Mouse (Mus musculus) spleen, postnatal 10 days (tissue): ENCODE measurements at regions not wholly inside any gene's neighbourhood (a gene's known extent, or its start where the extent isn't known, plus 50 kb on each side); places are given as distances from the start of the nearest gene placed in this dataset.

Experiments used
- DNase-seq, 2 experiments: peaks; one replicate each; pipeline ENCODE4 v3.0.0; 2021 to 2022; ENCODE audit warnings: low spot score in 2 of 2

DNA sequence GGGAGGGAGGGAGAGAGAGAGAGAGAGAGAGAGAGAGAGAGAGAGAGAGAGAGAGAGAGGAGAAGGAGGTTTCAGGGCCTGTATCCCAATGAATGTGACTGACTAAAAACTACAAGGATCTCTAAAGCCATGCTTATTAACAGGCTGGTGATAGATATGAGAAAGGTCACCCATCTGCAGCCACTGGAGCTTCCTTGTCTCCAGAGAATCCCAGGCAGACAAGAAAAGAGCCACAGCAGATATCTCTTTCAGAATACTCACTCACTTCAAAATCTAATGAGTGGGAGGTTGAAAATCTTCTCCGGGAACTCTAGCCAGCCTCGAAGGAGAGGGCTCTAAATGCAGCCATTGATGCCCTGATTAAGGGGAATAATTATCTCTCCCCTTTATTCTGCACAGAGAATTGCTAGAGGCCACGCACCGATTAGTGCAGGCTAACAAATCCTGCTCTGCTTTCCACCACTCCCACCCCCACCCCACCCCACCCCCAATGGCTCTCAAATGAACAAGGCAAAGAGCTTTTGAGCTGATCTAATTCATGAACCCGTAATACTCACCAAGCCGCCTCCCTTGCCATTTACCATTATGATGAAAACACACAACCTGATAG is 189.5 kb upstream of the Sox9 start:
- no peak for DNase-seq

DNA sequence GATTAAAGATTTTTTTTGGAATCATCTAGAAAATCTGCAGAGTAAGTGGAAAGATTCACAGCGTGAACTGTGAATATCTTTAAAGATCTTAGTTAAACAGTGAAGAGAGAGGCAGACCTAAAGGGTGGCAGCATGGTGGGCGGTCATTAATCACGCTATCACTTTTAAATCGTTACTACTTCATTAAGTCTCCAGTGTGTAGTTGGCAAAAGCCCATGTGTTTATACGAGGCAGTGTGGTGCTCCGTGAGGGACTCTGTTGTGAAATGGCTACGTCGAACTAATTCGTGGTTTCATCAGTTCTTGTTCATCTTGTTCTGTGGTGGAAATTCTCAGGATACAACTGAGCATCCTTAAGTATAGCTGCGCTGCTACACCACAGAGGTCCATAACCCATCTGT is 188.2 kb upstream of the Sox9 start:
- no peak for DNase-seq

DNA sequence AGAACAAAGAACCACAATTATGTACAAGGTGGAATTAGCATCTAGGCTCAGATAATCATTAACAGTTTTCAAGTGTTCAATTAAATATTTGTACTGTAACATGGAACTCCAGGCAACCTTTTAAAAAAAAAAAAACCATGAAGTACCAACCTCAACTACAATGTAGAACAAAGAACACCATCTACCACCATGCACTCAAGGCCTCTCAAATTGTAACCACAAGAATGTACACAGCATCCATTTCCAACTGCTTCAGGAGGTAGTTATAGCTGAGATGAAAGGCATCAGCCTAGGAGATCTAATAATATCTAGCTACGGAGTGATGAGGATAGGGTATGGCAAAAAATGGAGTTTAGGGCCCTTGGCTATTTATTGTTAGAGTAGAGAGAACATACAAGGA is 174.7 kb upstream of the Sox9 start:
- DNase-seq: no peak

DNA sequence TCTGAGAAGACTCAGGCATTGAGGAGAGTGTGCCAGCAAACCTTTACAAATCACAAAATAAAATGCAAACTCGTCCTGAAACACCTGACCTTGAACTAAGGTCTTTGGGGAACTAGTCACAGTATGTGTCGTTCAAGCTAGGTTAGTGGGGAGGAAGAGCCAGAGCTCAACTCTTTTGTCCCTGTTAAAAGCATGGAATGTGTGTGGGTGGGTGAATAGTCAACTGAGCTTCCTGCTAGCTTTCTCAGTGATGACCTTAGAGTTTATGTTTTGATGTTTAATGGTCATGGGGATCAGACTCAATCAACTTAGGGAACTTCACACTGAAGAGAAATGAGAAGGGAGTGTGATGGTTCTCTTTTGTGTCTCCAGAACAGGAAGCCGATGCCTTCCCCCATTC is 172.7 kb upstream of the Sox9 start:
- no peak for DNase-seq

DNA sequence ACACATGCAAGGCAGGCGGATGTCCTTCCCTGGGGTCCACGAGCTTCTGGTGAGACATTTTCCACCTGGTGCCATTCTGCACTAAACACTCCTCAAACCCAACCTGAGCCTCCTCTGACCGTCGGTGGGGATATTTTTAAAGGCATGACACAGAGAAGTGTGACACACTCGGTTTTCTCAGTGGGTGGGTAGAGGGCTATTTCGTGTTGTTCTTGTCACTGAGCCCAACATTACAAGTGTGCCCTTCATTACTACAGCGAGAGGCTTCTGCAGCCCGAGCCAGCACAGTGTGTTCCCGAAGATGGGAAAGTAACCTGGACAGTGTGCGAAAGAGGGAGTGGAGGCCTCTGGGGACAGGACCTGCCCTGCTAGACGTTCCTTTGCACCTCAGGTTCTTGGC is 171.0 kb upstream of the Sox9 start:
- DNase-seq: no peak

DNA sequence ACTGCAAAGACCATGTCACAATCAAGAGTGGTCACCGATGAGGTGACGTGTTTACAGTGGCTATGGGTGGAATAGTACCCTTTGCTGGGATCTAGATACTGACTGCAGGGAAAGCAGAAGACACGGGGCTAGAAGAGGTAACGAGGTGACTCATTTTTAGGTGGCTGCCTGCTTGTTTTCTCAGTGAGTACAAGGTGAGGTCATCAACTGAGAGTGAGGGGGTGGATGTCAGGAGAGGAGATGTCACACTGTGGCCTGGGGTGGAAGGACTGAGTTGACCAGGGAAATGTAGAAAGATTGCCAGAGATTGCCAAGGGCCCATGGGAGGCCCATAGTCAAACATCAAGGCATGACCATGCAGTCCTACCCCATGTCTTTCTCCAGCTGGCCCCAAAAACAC is 166.4 kb upstream of the Sox9 start:
- no peak for DNase-seq

DNA sequence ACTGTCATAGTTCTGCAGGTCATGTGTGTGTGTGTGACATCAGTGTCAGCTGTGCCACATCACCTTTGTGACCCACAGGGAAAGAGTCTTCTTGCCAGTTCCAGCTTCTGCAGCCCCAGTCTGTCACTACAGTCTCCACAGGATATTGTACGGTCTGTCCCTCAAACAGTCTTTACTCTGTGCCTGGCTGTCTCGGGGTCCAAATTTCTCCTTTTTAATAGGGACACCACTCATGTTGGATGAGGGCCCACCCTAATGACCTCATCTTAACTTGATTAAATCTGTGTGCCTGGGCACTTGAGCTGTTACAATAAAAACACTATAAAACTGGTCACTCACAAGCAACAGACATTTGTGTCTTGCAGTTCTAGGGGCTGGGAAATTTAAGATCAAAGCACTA is 165.1 kb upstream of the Sox9 start:
- no peak for DNase-seq

DNA sequence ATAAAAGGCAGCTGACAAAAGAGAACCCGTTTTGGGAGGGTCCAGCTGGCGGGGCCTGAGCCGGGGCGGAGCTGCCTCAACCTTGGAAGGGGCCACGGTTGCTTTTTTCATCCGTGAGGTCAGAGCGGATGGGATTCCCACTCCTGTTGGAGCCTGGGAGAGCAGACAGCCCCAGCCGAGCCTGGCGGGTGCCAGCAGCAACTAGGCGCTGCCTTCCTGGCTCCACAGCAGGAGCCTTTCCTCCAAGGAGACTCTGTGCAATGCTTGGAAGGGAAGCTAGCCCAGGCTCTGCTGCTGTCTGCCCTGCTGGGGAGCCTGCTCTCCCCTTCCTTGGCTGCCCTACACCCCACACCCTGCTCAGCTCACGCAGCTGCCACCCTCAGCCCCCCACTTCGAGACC is 161.1 kb upstream of the Sox9 start:
- DNase-seq: no peak

DNA sequence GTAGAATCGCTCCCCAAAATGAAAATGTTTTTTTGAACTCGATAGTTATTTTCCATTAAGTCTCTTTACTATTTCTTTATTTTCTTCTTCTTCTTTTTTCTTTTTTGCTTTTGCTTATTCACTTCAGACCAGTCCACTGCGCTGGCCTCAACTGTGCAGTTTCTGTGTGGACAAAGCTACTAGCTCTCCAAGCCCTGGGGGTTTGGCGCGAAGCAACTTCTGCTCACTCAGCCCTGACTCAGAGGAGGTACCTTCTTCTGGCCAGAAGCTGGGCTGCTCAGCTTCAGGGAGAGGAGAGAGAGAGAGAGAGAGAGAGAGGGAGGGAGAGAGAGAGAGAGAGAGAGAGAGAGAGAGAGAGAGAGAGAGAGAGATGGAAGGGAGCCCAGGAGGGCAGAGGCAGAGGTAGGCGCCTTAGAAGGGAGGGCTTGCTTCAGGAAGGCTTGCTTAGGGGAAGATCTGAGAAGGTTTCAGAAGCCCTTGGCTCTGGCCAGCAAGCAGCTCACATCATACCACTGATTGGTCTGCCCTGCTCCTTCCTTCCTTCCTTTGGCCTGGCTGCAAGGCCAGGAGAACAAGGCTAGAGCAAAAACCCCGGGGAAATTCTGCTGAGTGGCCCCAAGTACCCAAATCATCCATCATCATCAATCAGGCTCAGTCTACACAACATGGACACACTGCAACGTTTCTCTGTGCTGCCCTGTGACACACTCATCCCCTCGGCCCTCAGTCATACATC is 160.5 kb upstream of the Sox9 start:
- DNase-seq: no peak

DNA sequence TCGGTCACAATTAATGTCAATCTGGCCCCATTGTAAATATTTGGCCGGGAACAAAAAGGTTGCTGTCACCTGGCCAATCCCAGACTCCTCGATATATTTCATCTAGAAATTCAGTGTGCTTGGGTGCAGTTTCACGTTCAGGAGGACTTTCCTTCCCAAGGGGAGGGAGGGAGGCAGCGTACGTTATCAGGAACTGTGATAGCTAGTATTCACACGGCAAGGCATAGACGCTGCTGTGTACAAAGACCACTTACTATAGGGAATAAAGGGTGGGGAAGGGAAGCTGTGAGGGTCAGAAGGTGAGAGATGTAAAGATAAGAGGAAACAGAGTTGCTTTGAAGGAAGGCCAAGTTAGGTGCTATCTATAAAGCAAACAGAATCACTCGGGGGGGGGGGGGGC is 132.7 kb upstream of the Sox9 start:
- no peak for DNase-seq

DNA sequence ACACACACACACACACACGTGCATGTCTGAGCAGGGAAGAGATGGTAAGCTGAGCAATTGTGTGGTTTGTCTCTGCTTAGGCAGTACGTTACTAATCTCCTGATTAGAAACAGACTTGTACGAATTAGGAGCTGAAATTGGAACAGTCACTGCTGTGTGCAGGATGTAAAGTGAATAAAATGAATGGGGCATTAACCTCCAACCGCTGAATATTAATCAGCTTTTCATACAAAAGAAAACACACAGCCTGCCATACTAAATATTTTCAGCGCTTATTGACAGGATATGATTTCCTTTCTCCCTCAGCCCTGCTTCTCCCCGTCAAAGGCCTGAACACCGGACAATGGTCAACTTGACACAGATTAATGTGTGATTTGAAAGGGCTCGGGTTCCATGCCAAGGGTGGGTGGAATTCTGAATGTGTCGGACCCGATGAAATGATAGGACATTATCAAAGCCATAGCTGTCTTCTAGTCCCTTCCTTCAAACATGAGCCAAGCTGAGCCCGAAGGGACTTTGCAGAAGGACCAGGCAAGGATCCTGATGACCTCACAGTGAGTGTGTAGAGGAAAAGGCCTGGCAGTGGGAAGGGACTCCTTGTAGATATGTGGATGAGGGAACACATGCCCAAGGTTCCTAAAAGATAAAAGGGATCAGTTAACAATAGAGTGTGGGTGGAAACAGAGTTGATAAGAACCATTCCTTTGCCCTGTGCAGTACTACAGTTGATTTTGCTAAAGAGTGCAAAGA is 124.4 kb upstream of the Sox9 start:
- DNase-seq: no peak

DNA sequence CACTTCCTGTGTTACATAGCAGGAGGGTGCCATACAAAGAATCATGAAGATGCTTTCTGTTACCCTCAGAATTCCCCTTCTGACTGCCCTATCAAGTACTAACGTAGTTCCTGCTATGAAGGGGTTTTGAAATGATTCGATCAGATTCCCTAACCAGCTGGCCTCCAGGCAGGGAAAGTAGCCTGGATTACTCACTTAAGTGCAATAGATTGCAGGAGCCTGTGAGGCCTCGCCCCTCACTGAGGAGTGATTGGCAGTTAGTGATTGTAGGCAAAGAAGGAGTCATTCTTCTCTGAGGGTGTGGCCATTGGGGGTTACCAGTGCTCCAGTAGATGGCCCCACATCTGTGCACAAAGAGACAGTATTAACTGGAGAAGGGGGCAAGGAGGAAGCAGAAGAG is 122.1 kb upstream of the Sox9 start:
- no peak for DNase-seq

DNA sequence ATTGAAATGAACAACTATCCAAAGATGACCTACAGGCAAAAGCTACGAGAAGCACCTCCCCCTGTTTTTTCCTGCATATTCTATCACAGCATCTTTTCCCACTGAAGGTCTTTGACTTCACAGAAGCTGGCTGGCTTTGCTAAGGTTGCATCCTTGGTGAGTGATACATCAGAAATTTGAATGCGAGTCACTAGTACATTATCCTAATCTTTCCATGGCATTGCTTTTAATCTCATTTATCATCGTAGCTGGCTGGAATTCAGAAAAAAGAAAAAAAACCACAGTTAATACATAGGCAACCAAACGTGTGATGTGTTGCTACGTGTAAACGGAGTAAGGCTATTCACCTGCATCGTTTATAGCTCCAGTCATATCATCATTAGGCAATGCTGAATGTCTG is 120.6 kb upstream of the Sox9 start:
- no peak for DNase-seq

DNA sequence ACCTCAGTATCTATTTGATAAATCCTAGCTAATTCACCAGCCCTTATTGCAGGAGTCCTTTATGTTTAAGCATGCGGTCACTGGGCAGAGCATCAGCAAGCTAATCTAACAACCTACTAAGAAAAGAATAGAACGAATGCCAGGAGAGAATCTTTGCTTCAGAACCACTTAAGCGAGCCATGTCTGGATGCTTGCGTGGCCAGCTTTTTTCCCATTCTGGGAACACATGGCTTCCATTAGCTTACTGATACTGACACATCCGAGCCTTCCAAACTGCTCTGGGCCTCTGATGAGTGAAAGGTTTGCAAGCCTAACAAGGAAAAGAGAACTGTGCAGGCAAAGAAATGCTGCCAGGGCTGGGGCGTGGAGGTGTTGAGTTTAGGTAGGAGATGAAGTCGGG is 114.7 kb upstream of the Sox9 start:
- DNase-seq: no peak

DNA sequence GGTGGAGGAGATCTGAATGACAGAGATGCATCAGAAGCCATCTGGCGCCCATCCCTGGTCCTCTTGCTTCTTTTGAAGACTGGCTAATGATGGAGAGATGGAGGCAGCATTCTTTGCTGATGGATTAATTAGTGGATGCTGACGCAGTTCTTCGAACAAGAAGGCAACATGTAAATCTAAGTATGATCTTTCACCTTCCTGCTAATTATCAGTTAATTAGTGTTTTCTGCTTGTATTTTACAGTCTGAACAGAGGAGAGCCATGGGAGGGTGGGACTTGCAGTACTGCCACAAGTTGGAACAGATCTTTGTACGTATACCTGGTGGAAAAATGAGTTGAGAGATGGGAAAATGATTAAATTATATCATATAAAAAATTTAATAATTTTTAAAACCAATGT is 109.9 kb upstream of the Sox9 start:
- no peak for DNase-seq

DNA sequence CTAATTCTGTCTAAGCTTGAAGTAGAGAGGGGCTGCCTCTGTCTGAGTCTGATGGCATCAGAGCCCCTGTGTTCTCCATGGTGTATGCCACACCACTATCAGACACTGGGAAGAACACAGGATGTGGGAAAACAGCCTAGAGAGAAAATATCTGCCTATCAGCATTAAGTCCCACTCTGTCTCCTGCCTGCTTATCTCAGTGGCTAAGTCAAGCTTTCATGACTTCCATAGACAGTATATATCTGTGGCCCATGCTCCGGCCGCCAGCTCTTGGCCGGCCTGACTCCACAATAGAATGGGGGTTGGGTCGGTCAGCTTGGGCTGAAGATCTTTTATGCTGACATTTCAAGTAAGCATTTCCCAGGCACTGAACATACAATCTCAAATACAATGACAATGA is 92.0 kb upstream of the Sox9 start:
- no peak for DNase-seq

DNA sequence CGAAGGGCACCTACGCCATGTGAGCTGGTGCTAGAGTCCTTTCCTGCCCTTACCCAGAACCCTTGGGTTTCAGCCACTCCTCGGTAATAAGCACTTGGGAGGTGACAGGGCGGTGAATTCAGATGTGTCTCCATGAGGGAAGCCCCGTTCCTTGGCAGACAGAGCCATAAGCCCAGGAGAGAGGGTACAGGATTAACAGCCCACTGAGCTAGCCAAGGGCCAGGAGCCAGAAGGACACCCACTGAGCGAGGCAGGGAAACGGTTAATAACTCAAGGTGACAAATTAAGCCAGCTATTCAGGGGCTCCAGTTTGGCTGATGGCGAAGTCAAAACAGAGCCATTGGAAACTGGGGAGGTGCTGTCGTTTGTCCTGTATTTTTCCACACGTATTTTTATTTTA is 75.9 kb upstream of the Sox9 start:
- no peak for DNase-seq

DNA sequence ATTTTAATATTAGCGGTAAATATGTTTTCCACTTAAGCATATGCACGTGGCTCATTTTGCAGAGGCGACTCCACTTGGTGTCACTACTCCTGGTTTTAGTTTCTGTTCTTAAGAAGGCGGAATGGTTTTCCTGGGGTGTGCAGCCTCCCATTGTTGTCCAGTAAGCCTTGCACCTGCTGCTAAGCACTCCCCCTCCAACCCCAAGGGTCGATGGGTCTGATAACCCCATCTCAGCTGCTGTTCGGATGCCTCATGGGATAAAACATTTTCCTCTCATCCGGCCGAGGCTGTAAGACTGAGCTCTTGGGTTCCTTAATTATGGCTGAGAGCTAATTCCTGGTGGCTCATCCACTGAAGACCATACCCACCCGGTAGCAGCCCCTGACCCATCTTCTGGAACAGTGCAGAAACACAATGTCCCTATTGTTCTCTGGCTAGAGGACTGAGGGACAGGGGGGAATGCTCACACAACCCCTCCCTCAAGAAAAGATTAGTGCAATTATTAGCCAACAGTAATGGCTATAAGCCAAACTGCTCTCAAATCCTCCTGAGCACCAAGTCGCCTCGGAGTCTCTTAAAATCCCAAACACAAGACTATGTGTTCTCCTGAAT is 73.8 kb upstream of the Sox9 start:
- DNase-seq: no peak

DNA sequence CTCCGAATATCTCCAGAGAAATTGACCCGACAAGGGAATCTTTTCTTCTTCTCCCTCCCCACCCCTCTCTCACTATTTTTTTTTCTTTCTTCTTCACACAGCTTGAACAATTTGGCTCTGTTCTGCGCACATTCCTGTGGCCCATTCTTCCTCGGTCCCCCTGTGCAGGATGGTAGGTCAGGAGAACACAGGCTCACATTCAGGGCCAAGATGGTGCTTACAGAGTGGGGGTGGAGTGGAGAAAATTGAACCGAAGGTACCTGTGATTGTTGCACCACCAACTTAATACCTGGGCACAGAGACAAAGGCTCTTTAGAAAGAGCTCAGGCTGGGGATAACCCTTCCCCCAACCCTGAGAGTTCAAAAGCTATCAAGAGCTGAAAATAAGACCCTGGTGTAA is 70.4 kb upstream of the Sox9 start:
- DNase-seq: no peak

DNA sequence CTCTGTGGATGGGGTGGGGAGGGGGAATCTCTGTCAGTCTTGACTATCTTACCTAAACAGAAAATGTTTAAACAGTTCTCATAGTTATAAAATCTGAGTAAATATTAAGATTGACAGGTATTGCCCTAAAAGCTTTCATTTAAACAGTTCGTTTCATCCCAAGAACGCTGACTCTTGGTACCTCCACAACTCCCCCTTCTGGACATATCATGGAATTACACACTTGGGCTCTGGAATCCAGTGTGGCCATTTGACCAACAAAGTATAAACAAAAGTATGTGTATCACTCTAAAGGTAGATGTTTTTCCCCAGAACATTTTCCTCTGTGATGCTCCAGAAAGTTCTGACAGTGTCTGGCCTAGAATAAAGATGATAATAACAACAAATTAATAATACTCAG is 63.5 kb upstream of the Sox9 start:
- DNase-seq: no peak

DNA sequence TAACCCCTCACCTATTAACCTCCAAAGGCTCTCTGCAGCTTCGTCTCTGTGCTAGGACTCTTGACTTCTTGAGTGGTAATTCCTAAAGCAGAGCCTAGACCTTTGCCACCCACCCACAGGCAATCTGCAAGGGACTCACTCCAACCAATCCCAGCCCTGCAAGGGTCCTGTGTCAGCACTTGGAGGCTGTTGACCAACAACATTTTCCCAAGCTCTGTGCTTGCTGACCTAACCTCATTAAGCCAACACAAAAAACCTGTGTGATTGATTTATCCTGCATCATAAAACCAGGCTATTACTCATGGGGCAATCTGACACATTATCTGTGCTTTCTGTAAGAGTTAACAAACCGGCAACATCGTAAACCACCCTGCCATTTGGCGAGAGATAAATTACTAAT is 61.4 kb upstream of the Sox9 start:
- no peak for DNase-seq

DNA sequence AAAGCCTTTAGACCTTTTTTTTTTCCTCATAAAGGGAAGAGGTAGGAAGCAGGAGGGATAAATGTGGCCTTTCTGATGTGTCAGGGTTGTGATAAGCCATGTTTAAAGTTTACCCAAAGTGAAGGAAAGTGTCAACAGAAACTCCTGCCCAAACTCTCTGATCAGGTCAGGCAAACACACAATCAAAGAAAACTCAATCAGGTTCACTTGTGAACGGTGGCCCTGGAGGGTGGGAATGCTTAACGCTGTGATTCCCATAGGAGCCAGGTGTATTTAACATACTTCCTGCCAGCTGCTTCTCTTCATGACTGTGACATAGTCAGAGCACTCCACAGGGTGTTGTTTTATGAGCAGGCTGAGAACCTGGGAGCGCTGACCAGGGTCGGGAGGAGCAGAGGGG is 59.1 kb upstream of the Sox9 start:
- DNase-seq: no peak
